Mouse (Mus musculus): ENCODE measurements around the gene A530016L24Rik.

Gene A530016L24Rik

DNA sequence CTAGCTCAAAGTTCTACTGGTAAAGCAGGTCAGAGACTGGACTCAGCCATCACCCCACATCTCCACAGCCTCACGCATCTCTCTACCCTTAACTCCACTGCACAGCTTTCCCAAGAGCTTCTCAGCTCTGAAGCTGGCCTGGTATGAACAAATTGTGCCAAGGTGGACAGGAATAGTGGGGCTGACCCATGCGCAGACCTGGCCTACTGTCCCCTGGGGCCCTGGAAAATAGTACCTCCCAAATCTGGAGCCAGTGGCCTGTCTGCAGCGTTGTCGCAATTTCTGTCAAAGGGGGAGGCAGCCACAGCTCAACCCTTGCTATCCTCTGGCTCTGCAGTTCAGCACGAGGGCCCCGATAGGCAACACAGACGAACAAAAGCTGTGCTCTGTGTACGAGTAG lies at the start of gene A530016L24Rik:
Gene A530016L24Rik, plus strand, starts transcription at position 315 of the 400 bp plus-strand sequence.
- no peak for DNase-seq (ENCODE audit: low spot score)

DNA sequence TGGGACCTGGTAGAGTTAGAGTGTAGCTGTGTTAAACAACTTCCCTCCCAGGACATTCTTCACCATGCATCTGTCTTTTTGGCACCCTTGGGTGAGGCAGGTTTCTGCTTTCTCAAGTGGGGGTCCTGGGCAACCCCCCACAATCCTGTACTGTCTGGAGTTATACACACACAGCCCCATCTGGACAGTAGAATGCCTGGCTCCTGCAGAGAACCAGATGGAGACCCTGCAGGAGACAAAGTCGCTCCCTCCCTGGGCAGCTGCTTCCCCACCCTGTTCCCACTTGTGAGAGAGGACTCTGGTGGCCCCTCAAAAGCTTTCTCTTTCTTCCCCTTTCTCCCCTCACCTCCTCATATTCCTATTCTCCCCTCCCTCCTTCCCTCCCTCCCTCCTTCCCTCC lies 49.3 kb upstream of the A530016L24Rik start:
- DNase-seq (ENCODE audit: low spot score), result no peak

DNA sequence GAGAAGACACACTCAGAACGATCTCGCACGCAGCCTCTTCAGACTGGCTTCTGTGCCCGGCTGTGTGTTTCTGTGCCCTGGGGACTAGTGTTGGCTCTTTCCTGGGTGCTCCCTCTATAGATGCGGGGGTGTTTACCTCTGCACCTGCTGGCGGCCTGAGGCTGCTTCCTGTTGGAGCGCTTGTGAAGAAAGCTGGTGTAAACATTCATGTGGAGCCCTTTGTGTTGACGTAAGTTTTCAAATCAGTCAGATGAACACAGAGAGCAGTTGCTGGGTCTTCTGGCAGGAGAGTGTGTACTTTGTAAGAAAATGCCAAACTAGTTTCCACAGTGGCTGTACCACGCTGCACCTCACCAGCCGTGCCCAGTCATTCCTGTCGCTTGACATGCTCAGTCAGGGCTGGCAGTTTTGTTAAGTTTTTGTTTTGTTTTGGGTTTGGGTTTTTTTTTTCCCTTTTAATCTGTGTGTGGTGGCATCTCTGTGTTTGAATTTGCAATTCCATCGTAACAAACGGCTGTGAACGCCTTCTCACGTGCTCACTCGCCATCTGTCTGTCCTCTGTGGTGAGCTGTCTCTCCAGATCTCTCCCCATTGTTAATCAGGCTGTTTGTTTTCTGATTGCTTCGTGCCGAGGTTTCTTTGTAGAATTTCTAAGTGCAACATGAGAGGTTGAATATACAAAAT lies 40.0 kb upstream of the A530016L24Rik start:
- no peak for DNase-seq (ENCODE audit: low spot score)

DNA sequence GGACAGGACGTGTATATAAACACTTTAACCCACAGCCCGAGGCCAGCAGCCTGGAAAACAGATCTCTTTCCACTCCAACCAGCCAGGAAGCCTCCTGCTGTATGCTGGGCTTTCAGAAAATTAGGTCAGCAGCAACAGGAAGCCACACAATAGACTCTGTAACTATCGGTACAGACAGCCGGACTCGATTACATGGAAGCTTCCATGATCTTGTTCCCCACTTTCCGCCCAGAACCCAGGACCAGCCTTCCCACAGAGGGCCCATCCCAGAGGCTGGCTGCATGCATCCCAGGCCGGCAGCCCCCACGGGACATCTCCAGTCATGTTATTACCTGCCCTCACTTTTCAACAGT lies 39.4 kb upstream of the A530016L24Rik start:
- DNase-seq (ENCODE audit: low spot score), result no peak

DNA sequence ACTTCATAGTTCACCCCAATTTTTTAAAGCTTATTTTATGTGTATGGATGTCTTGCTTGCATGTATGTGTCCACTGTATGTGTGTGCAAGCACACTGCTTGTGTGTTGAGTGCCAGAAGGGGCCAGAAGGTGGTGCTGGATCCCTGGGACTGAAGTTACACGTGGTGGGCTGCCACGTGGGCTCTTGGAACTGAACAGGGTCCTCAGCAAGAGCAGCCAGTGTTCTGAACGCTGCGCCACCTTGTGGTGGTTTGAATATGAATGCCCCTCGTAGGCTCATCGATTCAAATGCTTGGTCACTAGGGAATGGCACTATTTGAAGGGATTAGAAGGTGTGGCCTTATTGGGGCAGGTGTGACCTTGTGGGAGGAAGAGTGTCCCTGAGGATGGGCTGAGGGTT lies 38.4 kb upstream of the A530016L24Rik start:
- no peak for DNase-seq (ENCODE audit: low spot score)

DNA sequence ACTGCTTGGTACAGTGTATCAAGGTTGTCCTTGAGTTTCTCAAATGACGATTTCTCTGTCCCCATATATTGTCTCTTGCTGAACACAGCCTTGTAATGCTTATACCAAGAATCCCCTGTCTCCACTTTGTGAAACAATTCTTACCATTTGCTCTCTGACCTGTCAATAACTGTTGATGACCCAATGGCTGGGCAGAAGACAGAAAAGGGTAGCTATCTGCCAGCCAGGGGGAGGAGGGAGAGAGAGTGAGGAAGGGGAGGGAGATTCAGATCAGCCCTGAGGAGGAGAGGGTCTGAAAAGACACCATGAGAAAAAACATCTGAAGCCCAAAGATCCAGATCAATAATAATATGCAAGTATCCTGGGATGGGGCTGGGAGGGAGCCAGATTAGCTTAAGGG lies 37.9 kb upstream of the A530016L24Rik start:
- DNase-seq (ENCODE audit: low spot score), result no peak

DNA sequence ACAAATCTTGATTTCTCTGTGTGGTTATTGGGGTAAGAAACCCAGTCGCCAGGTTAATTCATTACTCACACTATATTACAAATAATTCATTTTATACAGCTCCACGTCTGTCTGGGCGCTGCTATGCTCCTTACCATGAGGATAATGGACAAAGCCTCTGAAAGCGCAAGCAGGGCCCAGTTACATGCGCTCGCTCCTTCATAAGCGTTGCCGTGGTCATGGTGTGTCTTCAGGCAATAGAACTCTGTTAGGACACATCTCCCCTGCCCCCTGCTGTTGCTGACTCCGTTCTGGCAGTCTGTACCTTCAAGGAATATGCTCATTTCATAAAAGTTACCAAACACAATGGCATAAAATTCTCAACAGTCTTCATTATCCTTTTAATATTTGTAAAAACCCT lies 37.4 kb upstream of the A530016L24Rik start:
- no peak for DNase-seq (ENCODE audit: low spot score)

DNA sequence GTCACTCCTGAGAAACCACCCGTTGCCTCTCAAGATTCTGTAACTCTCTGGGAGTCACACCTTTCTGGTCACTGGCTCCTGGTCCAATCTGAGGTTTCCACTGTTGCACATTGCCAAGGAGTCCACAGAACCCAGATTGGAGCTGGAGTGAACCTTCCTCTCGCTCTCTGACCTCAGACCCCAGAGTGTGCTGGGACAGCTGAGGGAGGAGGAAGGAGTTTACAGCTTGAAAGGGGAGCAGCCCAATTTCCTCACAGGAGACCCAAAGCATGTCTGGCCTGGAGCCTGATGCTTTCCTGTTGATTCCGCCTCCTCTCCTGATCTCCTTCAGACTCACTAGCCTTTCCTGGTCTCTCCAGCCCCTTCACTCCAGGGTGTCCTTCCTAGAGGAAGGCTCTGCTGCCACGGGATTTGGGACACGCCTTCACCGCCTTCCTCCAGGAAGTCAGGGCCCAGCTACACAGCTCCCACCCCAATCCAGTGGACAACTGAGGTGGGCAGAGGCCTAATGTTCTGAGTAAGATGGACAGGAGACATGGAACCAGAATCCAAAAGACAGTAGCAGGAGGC lies 33.0 kb upstream of the A530016L24Rik start:
- no peak for DNase-seq (ENCODE audit: low spot score)

DNA sequence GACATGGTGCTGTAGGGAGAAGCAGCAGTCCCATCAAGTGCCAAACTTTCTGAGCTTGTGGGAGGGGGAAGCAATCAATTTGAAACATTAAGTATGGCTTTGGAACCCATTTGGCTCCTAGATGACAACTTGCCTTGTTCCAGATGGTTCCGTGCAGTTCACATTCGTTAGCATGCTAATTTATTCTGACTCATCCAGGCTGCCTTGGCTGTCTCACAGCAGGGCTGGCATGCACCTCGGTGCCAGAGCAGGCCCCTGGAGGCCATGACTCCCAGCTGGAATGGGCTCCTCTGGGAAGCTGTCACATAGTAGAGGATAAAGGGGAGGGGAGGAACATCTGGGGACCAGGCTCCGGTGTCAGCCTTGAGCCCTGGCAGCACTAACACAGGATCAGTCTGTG lies 31.4 kb upstream of the A530016L24Rik start:
- no peak for DNase-seq (ENCODE audit: low spot score)

DNA sequence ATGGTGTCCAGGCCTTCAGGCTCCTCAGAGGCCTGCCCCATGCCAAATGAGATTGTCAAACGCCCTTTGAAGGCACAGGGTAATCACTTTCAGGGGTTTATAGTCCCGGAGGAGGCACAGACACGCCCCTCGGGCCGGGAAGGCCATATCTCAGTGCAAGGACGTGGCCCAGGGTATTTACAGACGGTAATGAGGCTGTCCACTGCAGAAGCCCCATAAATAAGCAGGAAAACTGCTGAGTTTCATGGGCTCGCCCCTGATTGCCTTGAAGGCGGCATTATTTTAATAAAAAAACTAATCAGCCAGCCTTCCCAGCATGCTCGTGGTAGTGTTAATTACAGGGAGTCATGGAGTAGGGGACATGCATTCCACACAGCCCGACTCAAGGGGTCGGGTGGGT lies 26.8 kb upstream of the A530016L24Rik start:
- no peak for DNase-seq (ENCODE audit: low spot score)

DNA sequence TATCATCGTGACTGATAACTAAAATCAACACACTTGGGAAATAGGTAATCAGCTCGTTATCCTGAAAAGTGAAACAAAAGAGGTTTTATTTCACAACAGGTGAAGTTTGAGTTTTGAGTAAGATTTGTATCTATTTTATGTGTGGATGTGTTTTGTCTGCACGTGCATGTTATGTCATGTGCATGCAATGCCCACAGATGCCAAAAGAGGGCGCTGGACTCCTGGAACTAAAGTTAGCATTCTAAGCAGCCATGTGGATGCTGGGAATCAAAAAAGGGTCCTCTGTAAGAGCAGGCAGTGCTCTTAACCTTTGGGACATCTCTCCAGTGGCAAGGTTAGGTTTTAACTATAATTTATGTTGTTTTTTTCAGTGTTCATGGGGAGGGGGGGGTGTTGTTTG lies 26.0 kb upstream of the A530016L24Rik start:
- DNase-seq (ENCODE audit: low spot score), result no peak

DNA sequence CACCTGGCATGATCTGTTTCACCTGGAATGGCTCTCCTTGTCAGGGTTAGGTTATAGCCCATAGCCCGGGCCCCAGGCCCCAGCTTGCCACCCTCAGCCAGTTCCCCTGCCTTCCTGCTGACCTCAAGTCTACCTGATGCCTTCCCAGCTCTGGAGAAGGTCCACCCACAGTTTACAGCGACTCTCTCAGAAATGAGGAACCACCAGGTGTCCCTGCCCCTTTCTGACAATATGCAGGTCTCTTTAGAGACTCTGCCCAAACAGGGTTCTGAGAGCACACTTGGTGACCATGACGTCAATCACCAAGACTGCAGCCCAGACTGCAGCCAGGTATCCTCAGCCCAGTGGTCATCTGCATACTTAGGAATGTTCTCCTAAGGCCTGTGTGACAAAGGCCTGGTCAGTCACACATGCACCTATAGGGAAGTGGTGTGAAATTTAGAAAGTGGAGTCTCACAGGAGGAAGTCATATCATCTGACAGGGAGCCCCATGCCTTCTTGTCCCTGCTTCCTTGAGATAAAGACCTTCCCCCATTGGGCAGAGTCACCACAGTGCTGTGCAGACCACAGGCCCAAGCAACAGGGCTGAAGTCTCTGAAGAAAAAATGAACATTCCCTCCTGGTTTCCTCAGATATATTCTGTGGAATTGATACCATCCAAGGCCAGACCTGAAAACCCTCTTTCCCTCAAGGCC lies 25.4 kb upstream of the A530016L24Rik start:
- DNase-seq (ENCODE audit: low spot score), result no peak

DNA sequence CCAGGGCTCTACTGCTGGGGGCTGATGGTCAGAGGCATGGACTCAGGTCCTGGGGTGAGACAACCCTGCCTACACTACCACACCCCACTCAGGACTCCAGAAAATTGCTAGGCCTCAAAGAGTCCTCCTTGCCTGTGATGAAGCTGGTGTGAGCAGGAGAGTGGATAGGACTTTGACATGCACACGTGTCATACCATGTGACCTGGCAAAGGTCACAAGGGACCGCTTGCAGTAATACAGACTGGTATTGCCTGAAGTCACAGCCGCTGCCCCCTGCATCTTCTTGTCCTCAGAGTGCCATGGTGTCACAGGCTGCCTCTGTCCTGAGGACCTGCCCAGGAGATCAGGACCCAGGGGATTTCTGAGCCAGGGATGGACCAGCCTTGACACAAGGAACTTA lies 24.7 kb upstream of the A530016L24Rik start:
- no peak for DNase-seq (ENCODE audit: low spot score)

DNA sequence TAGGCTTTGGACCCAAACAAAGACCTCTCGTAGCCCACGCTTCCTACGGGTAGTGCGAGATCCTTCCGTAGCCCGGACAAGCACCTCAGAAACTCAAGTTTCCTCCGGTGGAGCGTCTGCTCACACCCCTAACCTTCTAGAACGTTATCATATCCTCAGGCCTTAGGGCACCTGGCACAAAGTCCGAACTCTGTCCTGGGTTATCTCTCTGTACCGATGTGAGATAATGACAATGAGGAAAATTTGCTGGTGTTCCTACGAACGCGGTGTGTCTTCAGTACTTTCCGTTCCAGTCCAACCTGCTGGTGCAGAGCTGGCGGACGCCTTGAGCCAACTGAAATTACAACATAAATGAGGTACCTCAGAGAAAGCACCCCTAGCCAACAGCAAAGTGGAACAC lies 23.3 kb upstream of the A530016L24Rik start:
- DNase-seq (ENCODE audit: low spot score), result no peak

DNA sequence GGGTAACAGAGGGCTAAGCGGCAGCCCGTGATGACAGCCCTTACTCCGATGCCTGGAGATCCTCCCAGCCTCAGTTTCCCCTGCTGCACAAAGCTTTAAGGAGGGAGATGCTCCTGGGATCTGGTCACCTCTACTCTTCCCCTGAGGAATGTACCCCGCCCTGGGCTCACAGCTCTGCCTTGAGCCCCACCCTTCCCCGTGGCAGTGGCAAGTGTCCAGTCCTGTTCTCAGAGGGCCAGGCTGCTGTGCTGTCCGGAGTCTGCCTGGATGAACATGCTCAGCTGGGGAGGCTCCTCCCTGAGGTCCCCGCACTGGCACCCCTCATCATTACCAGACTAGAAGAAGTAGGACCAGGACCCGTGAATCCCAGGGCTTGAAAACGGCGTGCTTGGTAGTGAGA lies 21.9 kb upstream of the A530016L24Rik start:
- DNase-seq (ENCODE audit: low spot score), result no peak

DNA sequence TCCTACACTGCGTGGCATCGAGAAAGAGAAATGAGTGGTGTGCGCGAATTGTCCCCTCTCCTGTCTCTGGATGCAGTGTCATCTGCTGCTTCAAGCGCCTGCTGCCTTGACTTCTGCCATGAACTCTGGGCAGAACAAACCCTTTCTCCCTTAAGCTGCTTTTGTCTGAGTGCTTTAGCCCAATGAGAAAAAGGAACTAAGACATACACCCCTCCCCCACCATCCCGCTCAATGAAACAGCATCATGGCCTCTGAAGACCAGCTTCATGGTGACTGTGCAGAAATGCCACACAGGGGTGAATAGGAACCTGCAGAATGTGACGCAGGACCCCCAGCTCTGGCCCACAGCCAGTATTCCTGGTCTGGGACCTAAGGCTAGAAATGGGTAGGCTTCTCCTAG lies 19.9 kb upstream of the A530016L24Rik start:
- DNase-seq (ENCODE audit: low spot score), result no peak

DNA sequence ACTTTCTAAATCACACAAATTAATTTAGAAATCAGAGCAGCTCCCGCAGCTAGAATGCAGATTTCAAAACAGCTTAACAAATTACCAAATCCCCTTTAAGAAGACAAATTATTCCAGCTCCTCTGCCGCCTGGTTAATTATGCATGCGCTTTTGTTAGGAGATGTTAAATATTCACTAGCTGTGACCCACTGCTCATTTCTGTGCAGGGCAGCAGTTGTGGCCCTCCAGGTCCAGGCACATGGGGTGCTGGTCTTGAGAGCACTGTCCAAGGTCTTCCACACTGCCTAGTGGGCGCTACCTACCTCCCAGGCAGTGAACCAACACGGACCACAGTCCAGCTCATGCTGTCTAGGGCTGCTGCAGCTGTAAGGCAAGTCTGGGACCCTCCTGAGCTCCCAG lies 19.0 kb upstream of the A530016L24Rik start:
- no peak for DNase-seq (ENCODE audit: low spot score)

DNA sequence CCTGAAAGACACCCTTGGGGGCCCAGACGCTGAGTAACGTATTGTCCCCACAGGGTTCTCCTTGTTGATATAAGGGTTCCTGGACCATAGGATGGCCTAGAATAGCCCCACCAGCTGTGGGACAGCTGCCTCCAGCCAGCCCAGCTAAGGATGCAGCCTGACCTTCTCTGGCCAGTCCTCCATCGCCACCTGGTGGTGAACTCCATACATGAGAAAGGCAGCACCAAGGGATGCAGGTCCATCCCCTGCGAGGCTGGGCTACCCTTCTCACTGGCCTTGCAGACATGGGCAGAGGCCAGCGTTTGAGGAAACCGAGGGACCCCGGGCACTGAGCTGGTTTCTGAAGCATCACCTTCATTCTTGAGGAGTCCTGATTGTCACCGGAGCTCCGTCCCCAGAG lies 15.5 kb upstream of the A530016L24Rik start:
- DNase-seq (ENCODE audit: low spot score), result peak; percentile 66

DNA sequence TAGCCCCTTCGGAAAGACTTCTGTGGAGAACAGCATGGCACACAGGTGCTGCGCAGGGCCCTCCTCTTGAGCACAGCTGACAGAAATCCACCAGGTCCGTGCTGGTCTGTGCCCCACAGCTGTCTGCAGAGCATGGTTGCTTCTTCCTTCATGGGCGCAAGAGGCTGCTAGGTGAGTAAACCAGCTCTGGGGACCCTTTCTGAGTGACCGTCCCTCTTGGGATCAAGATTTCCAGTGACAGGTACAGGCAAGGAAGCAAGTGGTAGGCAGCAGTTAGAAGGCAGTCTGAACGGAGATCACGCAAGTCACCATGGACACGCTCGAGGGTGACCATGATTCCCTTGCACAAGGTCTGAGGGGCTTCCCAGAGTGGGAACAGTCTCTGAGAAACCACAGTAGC lies 287 bp downstream of the A530016L24Rik start:
- DNase-seq (ENCODE audit: low spot score), result no peak

DNA sequence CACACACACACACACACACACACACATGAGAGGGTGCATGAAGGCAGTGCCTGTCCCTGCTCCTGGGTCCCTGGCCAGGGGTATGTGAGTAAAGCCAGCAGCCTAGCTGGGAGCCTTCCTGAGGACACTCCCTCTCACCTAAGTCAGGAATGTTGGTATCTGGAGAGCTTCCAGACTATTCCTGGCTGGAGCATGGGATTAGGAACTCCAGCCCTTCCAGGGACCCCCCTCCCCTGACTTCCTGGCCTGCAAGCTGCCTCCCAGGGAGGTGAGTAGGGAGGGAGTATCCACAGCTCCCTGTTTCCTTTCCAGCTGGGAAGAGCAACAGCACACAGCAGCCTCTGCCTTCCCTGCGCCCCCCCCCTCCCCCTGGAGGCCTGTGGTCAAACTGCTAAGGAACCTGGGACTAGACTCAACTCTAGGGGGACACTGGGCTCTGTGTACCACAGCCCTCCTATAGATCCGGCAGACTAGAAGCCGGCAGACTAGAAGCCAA lies 1.2 kb downstream of the A530016L24Rik start:
- DNase-seq (ENCODE audit: low spot score), result no peak

DNA sequence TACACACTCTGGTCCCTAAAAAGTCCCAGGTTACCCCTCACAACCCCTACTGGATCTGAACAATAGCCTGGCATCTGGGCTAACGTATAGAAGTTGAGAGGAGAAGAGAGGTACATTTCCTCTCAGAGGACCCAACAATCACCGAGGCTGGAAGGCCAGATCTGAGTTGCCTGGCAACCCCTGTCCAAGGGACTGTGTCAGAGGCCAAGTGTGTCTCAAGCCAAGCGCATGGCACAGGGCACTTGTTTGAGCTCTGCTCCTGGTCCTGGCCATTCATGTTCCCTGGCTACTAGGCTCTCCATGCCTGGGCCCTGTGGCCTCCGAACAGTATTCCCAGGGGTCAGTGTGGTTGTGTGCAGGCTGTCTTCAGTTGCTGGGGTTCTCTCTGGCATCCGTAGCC lies 6.9 kb downstream of the A530016L24Rik start:
- DNase-seq (ENCODE audit: low spot score), result no peak

DNA sequence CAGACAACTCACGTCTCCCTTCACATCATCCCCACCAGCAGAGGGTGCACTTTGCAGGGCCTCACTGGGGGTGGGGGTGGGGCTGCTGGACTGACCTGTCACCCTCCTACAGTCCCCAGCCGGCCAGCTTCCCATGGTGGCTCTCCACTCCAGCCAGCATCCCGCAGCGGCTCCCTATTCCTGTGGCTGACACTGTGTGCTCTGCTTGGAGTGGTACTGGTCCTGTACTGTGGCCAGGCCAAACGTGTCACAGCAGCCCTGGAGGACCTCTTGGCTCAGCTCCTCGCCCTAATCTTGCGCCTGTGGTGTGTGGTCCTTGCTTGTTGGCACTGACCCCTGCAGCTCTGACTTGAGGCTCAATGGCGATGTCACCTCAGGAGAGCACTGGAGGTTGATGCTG lies 8.5 kb downstream of the A530016L24Rik start:
- no peak for DNase-seq (ENCODE audit: low spot score)

DNA sequence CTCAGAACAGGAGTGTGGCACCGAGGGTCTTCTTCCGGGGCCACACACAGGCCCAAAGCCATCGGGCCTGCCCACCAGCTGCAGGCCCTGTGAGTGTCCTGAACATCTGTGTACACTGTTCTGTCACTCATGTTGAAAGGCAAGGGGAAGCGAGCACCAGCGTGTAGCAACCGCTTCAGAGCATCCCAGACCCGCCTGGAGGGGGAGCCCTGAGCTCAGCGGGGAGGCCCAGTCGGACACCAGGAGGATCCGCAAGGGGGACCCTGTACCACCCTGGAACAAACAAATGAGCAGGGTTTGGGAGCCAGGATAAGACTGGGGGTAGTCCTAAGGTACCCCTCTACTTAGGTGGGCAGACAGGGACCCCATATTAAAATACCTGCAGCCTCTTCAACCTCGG lies 9.4 kb downstream of the A530016L24Rik start:
- DNase-seq (ENCODE audit: low spot score), result no peak
